Mouse (Mus musculus): ENCODE data around the gene Zfp606. TPM values are rescaled to one million over a fixed set of nuclear protein-coding genes. Genes with fewer than 3 reads are reported as not detected.

The Zfp606 gene
- polyA plus RNA-seq (2015; fragmentation: Nextera tagmentation; extraction: Ambion mirVana): 5.4 and 5.7 TPM in 2 replicates

DNA sequence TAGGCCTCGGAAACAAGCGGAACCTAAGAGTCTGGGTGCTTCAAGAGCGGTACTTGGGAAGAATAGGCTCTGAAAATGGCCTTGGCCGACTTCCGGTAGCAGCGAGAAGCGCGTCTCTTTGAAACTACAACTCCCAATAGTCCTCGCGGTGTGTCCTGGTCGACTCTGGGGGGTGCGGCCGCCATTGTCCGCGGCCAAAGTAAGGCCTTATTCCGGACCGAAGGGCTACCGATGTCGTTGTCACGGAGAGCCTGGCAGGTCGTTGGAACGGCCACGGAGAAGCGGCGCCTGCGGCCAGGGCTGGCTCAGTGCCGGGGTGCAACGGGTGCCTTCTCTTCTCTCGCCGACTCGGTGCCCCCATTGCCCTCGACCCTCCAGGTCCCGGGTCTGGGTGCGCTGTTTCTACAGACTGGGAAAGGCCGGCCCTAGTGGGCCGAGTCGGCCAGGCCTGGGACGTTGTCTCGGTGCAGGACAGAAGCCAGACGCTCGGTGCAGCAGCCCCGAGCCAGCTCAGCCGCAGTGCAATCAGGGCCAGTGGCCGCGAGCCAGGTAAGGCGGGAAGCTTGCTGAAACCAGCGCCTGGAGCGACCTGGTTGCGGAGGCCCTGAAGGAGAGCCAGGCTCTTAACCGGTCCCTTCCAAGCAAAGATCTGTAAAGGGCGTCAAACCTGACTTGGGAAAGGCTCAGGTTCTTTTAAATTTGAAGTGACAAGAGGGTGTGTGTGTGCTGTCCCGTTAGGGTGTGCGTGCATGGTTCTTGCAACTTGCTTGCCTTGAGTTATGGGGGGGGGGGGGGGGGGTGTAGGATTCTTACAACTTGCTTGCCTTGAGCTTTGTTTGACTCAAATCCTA, at the start of gene Zfp606:
TSS of gene Zfp606 (plus strand) at position 136 of the 851 bp plus-strand sequence.

DNA sequence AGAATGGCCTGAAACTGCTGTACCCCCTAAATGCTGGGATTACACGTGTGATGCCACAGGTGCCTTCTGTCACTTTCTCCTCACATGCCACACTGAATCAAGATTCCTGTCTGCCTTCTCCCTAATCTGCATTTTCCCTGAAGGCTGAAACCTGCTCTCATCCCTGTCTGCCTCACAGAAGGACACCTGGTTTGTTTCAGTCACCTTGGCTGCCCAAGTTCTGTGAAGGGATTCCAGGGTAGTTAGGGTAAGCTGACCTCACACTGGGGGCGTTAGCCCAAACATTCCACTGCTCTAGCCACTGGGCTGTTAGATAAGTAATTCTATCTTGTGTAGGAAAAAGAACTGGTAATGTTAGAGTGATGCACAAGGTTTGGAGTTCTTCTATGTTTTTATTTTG, 34.1 kb downstream of the Zfp606 start, which contains the start of gene 2900092C05Rik:
TSS of gene 2900092C05Rik (plus strand) at position 301 of the 400 bp plus-strand sequence.

Other genes with a start within 250 kb of the Zfp606 start
- gene Vmn1r81, start 210.0 kb upstream of the Zfp606 start, polyA plus RNA-seq (2015; fragmentation: Nextera tagmentation; extraction: Ambion mirVana): not detected in 2 replicates
- not detected in 2 replicates for gene Vmn1r82, start 177.9 kb upstream of the Zfp606 start, polyA plus RNA-seq (2015; fragmentation: Nextera tagmentation; extraction: Ambion mirVana)
- gene Vmn1r83, start 148.8 kb upstream of the Zfp606 start, polyA plus RNA-seq (2015; fragmentation: Nextera tagmentation; extraction: Ambion mirVana): not detected in 2 replicates
- gene Vmn1r84, start 109.0 kb upstream of the Zfp606 start, polyA plus RNA-seq (2015; fragmentation: Nextera tagmentation; extraction: Ambion mirVana): not detected in 2 replicates
- 1.2 and 1.3 TPM in 2 replicates for gene Zfp551, start 55.5 kb upstream of the Zfp606 start, polyA plus RNA-seq (2015; fragmentation: Nextera tagmentation; extraction: Ambion mirVana)
- not detected in 2 replicates for gene 2900092C05Rik, start 34.2 kb downstream of the Zfp606 start, polyA plus RNA-seq (2015; fragmentation: Nextera tagmentation; extraction: Ambion mirVana)
- not detected in 2 replicates for gene Vmn2r53, start 130.5 kb downstream of the Zfp606 start, polyA plus RNA-seq (2015; fragmentation: Nextera tagmentation; extraction: Ambion mirVana)
- gene Vmn2r54, start 162.0 kb downstream of the Zfp606 start, polyA plus RNA-seq (2015; fragmentation: Nextera tagmentation; extraction: Ambion mirVana): not detected in 2 replicates
- gene Vmn2r55, start 206.7 kb downstream of the Zfp606 start, polyA plus RNA-seq (2015; fragmentation: Nextera tagmentation; extraction: Ambion mirVana): not detected in 2 replicates

Measured in urinary bladder, postnatal 0 days (tissue).